Mouse (Mus musculus) megakaryocyte, embryonic 14.5 days (primary cell): ENCODE data around the gene Galnt10.

ENCODE experiments used
- FLI1 ChIP-seq: IDR thresholded peaks from 2 replicates; pipeline ENCODE4 v1.6.1; 2012; ENCODE audit warnings: low read length, inconsistent platforms, mixed read lengths
- GATA1 ChIP-seq: IDR thresholded peaks from 3 replicates; pipeline ENCODE4 v1.6.1; 2012; ENCODE audit warnings: mixed read lengths, low read length, inconsistent platforms, borderline replicate concordance

- TF ChIP-seq GATA1, result no peak
- no peak for TF ChIP-seq FLI1
Measured at GRCm38 (mm10) chr11:57773479-57773878, 128.2 kb downstream of the Galnt10 start.
